Mouse (Mus musculus): Measurements from ENCODE around the gene Egfl7. TPM values are rescaled to one million over a fixed set of nuclear protein-coding genes. Genes with fewer than 3 reads are reported as not detected.

Egfl7 gene
- polyA plus RNA-seq, 1 experiment: 27.4 TPM

- H3K4me3 ChIP-seq (ENCODE audit: control insufficient read depth, low read depth, low read length): no peak overlapping the region
- H3K27ac ChIP-seq (ENCODE audit: control insufficient read depth, insufficient read depth, low read depth, low read length): no peak overlapping the region
- peaks cover 12% of the 10 kb centered on the region for H3K4me1 ChIP-seq (ENCODE audit: control insufficient read depth, insufficient read depth, low read length)
- H3K27me3 ChIP-seq (ENCODE audit: control insufficient read depth, insufficient read depth, low read length): no peaks in the 10 kb centered on the region
- TF ChIP-seq POLR2A (IDR thresholded peaks at IDR 0.05; ENCODE audit: control insufficient read depth, low read depth, low read length) (no peak), CTCF (IDR thresholded peaks at IDR 0.05; ENCODE audit: control insufficient read depth, insufficient read depth, insufficient replicate concordance, low read depth, low read length) (no peak)
- no peaks in the 10 kb centered on the region; the same call in 1 of the 2 replicates for H3K36me3 ChIP-seq (ENCODE audit: control insufficient read depth, insufficient read depth, low read length)
Measured at GRCm38 (mm10) chr2:26637316-26637932, 57.6 kb downstream of the Egfl7 start.

GRCm38 (mm10) chr2:26638039-26638438 lies 58.2 kb downstream of the Egfl7 start:
- H3K27ac ChIP-seq (ENCODE audit: control insufficient read depth, insufficient read depth, low read depth, low read length): no peak overlapping the region
- H3K4me1 ChIP-seq (ENCODE audit: control insufficient read depth, insufficient read depth, low read length): peaks cover 12% of the 10 kb centered on the region
- no peaks in the 10 kb centered on the region; the same call in 1 of the 2 replicates for H3K36me3 ChIP-seq (ENCODE audit: control insufficient read depth, insufficient read depth, low read length)
- no peak overlapping the region for H3K4me3 ChIP-seq (ENCODE audit: control insufficient read depth, low read depth, low read length)
- no peak for TF ChIP-seq POLR2A (IDR thresholded peaks at IDR 0.05; ENCODE audit: control insufficient read depth, low read depth, low read length)
- no peak for TF ChIP-seq CTCF (IDR thresholded peaks at IDR 0.05; ENCODE audit: control insufficient read depth, insufficient read depth, insufficient replicate concordance, low read depth, low read length)
- H3K27me3 ChIP-seq (ENCODE audit: control insufficient read depth, insufficient read depth, low read length): no peaks in the 10 kb centered on the region

GRCm38 (mm10) chr2:26638572-26638971 lies 58.8 kb downstream of the Egfl7 start:
- H3K27me3 ChIP-seq (ENCODE audit: control insufficient read depth, insufficient read depth, low read length): no peaks in the 10 kb centered on the region
- H3K4me3 ChIP-seq (ENCODE audit: control insufficient read depth, low read depth, low read length): no peak overlapping the region
- TF ChIP-seq CTCF (IDR thresholded peaks at IDR 0.05; ENCODE audit: control insufficient read depth, insufficient read depth, insufficient replicate concordance, low read depth, low read length) (no peak), POLR2A (IDR thresholded peaks at IDR 0.05; ENCODE audit: control insufficient read depth, low read depth, low read length) (no peak)
- H3K36me3 ChIP-seq (ENCODE audit: control insufficient read depth, insufficient read depth, low read length): no peaks in the 10 kb centered on the region; the same call in 1 of the 2 replicates
- H3K4me1 ChIP-seq (ENCODE audit: control insufficient read depth, insufficient read depth, low read length): peaks cover 12% of the 10 kb centered on the region
- no peak overlapping the region for H3K27ac ChIP-seq (ENCODE audit: control insufficient read depth, insufficient read depth, low read depth, low read length)

- no peaks in the 10 kb centered on the region; the same call in 1 of the 2 replicates for H3K36me3 ChIP-seq (ENCODE audit: control insufficient read depth, insufficient read depth, low read length)
- no peak overlapping the region for H3K27ac ChIP-seq (ENCODE audit: control insufficient read depth, insufficient read depth, low read depth, low read length)
- peak; percentile 37; the same call in 1 of the 2 replicates for TF ChIP-seq CTCF (IDR thresholded peaks at IDR 0.05; ENCODE audit: control insufficient read depth, insufficient read depth, insufficient replicate concordance, low read depth, low read length)
- no peak for TF ChIP-seq POLR2A (IDR thresholded peaks at IDR 0.05; ENCODE audit: control insufficient read depth, low read depth, low read length)
- H3K4me1 ChIP-seq (ENCODE audit: control insufficient read depth, insufficient read depth, low read length): peaks cover 12% of the 10 kb centered on the region
- peak overlapping the region; percentile 99 for H3K4me3 ChIP-seq (ENCODE audit: control insufficient read depth, low read depth, low read length)
- no peaks in the 10 kb centered on the region for H3K27me3 ChIP-seq (ENCODE audit: control insufficient read depth, insufficient read depth, low read length)
Measured at GRCm38 (mm10) chr2:26639083-26639482, 59.3 kb downstream of the Egfl7 start.

- Histone ChIP-seq H3K27ac (ENCODE audit: control insufficient read depth, insufficient read depth, low read depth, low read length) (peak overlapping the region; percentile 96), H3K27me3 (ENCODE audit: control insufficient read depth, insufficient read depth, low read length) (no peaks in the 10 kb centered on the region), H3K4me3 (ENCODE audit: control insufficient read depth, low read depth, low read length) (peak overlapping the region; percentile 99), H3K4me1 (ENCODE audit: control insufficient read depth, insufficient read depth, low read length) (peaks cover 12% of the 10 kb centered on the region), H3K36me3 (ENCODE audit: control insufficient read depth, insufficient read depth, low read length) (no peaks in the 10 kb centered on the region; the same call in 1 of the 2 replicates)
- peak; percentile 99 for TF ChIP-seq POLR2A (IDR thresholded peaks at IDR 0.05; ENCODE audit: control insufficient read depth, low read depth, low read length)
- TF ChIP-seq CTCF (IDR thresholded peaks at IDR 0.05; ENCODE audit: control insufficient read depth, insufficient read depth, insufficient replicate concordance, low read depth, low read length): peak; percentile 93
Measured at GRCm38 (mm10) chr2:26639838-26640830, 60.3 kb downstream of the Egfl7 start.

- Histone ChIP-seq H3K4me3 (ENCODE audit: control insufficient read depth, low read depth, low read length) (no peak overlapping the region), H3K27me3 (ENCODE audit: control insufficient read depth, insufficient read depth, low read length) (no peaks in the 10 kb centered on the region), H3K27ac (ENCODE audit: control insufficient read depth, insufficient read depth, low read depth, low read length) (peak overlapping the region; percentile 96), H3K36me3 (ENCODE audit: control insufficient read depth, insufficient read depth, low read length) (no peaks in the 10 kb centered on the region; the same call in 1 of the 2 replicates), H3K4me1 (ENCODE audit: control insufficient read depth, insufficient read depth, low read length) (peaks cover 12% of the 10 kb centered on the region)
- no peak for TF ChIP-seq POLR2A (IDR thresholded peaks at IDR 0.05; ENCODE audit: control insufficient read depth, low read depth, low read length)
- no peak for TF ChIP-seq CTCF (IDR thresholded peaks at IDR 0.05; ENCODE audit: control insufficient read depth, insufficient read depth, insufficient replicate concordance, low read depth, low read length)
Measured at GRCm38 (mm10) chr2:26641006-26641647, 61.3 kb downstream of the Egfl7 start.

Other genes with a start within 250 kb of the Egfl7 start
- gene Dnlz, start 227.9 kb upstream of the Egfl7 start, polyA plus RNA-seq (2012; rRNA removed): 6.2 and 6.5 TPM in 2 replicates
- 0.75 and 1.9 TPM in 2 replicates for gene Card9, start 219.1 kb upstream of the Egfl7 start, polyA plus RNA-seq (2012; rRNA removed)
- 20.2 and 22.5 TPM in 2 replicates for gene Snapc4, start 199.4 kb upstream of the Egfl7 start, polyA plus RNA-seq (2012; rRNA removed)
- gene Entr1, start 190.7 kb upstream of the Egfl7 start, polyA plus RNA-seq (2012; rRNA removed): 388 and 401 TPM in 2 replicates
- 65.5 and 74.1 TPM in 2 replicates for gene Pmpca, start 190.7 kb upstream of the Egfl7 start, polyA plus RNA-seq (2012; rRNA removed)
- gene Inpp5e, start 170.8 kb upstream of the Egfl7 start, polyA plus RNA-seq (2012; rRNA removed): 67.3 and 71.0 TPM in 2 replicates
- gene Sec16a, start 134.8 kb upstream of the Egfl7 start, polyA plus RNA-seq (2012; rRNA removed): 58.1 and 58.6 TPM in 2 replicates
- 3.0 TPM in 2 replicates for gene Notch1, start 63.4 kb upstream of the Egfl7 start, polyA plus RNA-seq (2012; rRNA removed)
- not detected in 2 replicates for gene Gm20532, start 6.6 kb downstream of the Egfl7 start, polyA plus RNA-seq (2012; rRNA removed)
- 223 and 249 TPM in 2 replicates for gene Agpat2, start 24.4 kb downstream of the Egfl7 start, polyA plus RNA-seq (2012; rRNA removed)
- gene Fam69b, start 48.4 kb downstream of the Egfl7 start, polyA plus RNA-seq (2012; rRNA removed): 10.3 and 12.0 TPM in 2 replicates
- not detected in 2 replicates for gene Lcn4, start 91.3 kb downstream of the Egfl7 start, polyA plus RNA-seq (2012; rRNA removed)